Mouse (Mus musculus) liver, embryonic 14.5 days (tissue): ENCODE results near the gene Mast3. TPM values are rescaled to one million over a fixed set of nuclear protein-coding genes. Genes with fewer than 3 reads are reported as not detected.
"Not testable (repeated sequence)": the region's sequence is repeated elsewhere in the genome, so short reads cannot be mapped to it uniquely, and the experiment has no call there.

ENCODE experiments used
- ATAC-seq: fragments of 200-750 bp; cut with Nextera tagmentation; 2 replicates; pipeline ENCODE4 v1.8.0; 2017; ENCODE audit warnings: moderate number of reproducible peaks, mild to moderate bottlenecking, moderate library complexity; ENCODE audit not compliant: insufficient read depth
- DNase-seq, 3 experiments: peaks; one replicate each; pipeline ENCODE4 v3.0.0-alpha.2; 2012 to 2013; ENCODE audit warnings: low read depth in 3 of 3, low spot score in 3 of 3
- H3K27ac ChIP-seq: fragments of 300-500 bp; sonication (generic); 2 replicates; pipeline ENCODE4 v1.5.1; 2014; ENCODE audit warnings: moderate library complexity, mild to moderate bottlenecking, control low read depth, inconsistent platforms
- H3K27me3 ChIP-seq: fragments of 300-500 bp; sonication (generic); 2 replicates; pipeline ENCODE4 v1.6.1; 2014; ENCODE audit warnings: mild to moderate bottlenecking, low read length, moderate library complexity; ENCODE audit not compliant: control insufficient read depth, insufficient read depth
- H3K36me3 ChIP-seq: fragments of 300-500 bp; sonication (generic); replicated peaks from 2 replicates; pipeline ENCODE4 v1.6.1; 2014; ENCODE audit warnings: low read depth; ENCODE audit not compliant: control insufficient read depth, insufficient read depth
- H3K4me1 ChIP-seq, 2 experiments: fragments of 200-500 bp in 1 of 2; fragments of 300-500 bp in 1 of 2; sonication (generic) in 1 of 2; replicated peaks; 2 replicates each; pipeline ENCODE4 v1.6.1; 2012 to 2014; ENCODE audit warnings: antibody characterized with exemption in 1 of 2, inconsistent platforms in 1 of 2, low read length in 1 of 2; ENCODE audit not compliant: control insufficient read depth in 2 of 2, insufficient read depth in 2 of 2
- H3K4me2 ChIP-seq: fragments of 300-500 bp; sonication (generic); 2 replicates; pipeline ENCODE4 v1.6.1; 2014; ENCODE audit warnings: low read depth, mild to moderate bottlenecking, control low read depth, moderate library complexity
- H3K4me3 ChIP-seq, 2 experiments: fragments of 200-500 bp in 1 of 2; fragments of 300-500 bp in 1 of 2; sonication (generic) in 1 of 2; 2 replicates each; pipeline ENCODE4 v1.5.1; 2012 to 2014; ENCODE audit warnings: low read depth in 2 of 2, low read length in 2 of 2, mild to moderate bottlenecking in 2 of 2, control low read depth in 1 of 2, inconsistent platforms in 1 of 2, moderate library complexity in 1 of 2; ENCODE audit not compliant: insufficient read depth in 1 of 2
- H3K9ac ChIP-seq: fragments of 300-500 bp; sonication (generic); replicated peaks from 2 replicates; pipeline ENCODE4 v1.6.1; 2014; ENCODE audit warnings: mild to moderate bottlenecking, control low read depth, moderate library complexity
- H3K9me3 ChIP-seq: fragments of 300-500 bp; sonication (generic); 2 replicates; pipeline ENCODE4 v1.6.1; 2016; ENCODE audit warnings: low read length, mixed read lengths; ENCODE audit not compliant: control insufficient read depth
- CTCF ChIP-seq: IDR thresholded peaks from 2 replicates; pipeline ENCODE4 v1.5.1; 2016; ENCODE audit warnings: antibody characterized with exemption, low read depth, control low read depth
- EP300 ChIP-seq: IDR thresholded peaks from 2 replicates; pipeline ENCODE4 v1.6.1; 2016; ENCODE audit warnings: antibody characterized with exemption, low read depth
- WGBS: fragments of 180-500 bp; shearing (Covaris S2); extraction: QIAGEN DNeasy Blood & Tissue Kit; methylation state at CpG from one replicate; pipeline ENCODE4 v1.1.7; 2014; ENCODE audit not compliant: insufficient replicate concordance; 5-methylcytosine and 5-hydroxymethylcytosine counted together
- polyA plus RNA-seq, 2 experiments: library from polyadenylated mRNA; depleted of rRNA in 1 of 2; stranded (reverse) in 1 of 2; unstranded in 1 of 2; fragments of >200 nt; fragmentation: Nextera tagmentation in 1 of 2; extraction: Ambion mirVana in 1 of 2; gene quantifications; 2 replicates each; pipeline versions ENCODE4 v1.2.1 to v1.2.3; 2012 to 2014

Gene Mast3
- polyA plus RNA-seq, 2 experiments, result 5.4 to 11.1 TPM

DNA sequence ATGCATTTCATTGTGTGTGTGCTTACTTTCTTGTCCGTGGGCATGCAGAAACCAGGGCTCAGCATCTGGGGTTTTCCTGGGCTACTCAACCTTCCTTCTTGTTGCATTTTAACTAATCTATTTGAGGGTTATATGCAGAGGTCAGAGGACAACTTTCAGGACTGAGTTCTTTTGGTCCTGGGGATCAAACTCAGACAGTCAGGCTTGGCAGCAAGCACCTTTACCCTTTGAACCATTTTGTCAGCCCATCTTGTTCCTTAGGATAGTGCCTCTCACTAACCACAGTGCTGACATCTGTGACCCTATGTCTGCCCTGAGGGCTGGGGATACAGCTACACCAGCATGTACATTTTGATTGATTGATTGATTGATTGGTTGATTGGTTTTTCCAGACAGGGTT is 22.9 kb upstream of the Mast3 start:
- no peaks in the 10 kb centered on the region for H3K36me3 ChIP-seq
- WGBS, result 66% methylated on average over 1 of the region's 1 CpGs
- no peak overlapping the region for H3K4me2 ChIP-seq
- no peak overlapping the region for H3K27ac ChIP-seq
- DNase-seq (no peak), ATAC-seq (no peak)
- no peak overlapping the region for H3K9ac ChIP-seq
- H3K27me3 ChIP-seq, result no peaks in the 10 kb centered on the region
- no peak for TF ChIP-seq CTCF
- no peak for TF ChIP-seq EP300
- 0 out of 4 replicates have a peak, but pooled peaks cover 0 to 3% of the 10 kb centered on the region in 2 experiments for H3K4me1 ChIP-seq
- H3K9me3 ChIP-seq, result no peaks in the 10 kb centered on the region
- no peak overlapping the region for H3K4me3 ChIP-seq

DNA sequence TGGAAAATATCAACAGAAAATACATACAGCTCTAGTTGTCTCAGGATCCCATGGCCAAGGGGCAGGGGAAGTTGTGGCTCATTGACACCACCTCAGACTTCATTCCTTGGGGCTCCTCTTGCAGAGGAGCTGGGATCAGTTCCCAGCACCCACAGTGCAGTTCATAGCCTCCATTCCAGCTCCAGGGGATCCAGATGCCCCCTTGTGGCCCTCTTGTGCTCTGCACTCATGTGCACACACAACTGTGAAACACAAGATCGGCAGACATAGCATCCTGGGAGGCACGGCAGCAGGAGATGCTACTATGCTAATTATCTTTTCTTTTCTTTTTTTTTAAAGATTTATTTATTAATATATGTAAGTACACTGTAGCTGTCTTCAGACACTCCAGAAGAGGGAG is 22.2 kb upstream of the Mast3 start:
- H3K9ac ChIP-seq, result no peak overlapping the region
- WGBS, result 90% methylated on average over 2 of the region's 2 CpGs

DNA sequence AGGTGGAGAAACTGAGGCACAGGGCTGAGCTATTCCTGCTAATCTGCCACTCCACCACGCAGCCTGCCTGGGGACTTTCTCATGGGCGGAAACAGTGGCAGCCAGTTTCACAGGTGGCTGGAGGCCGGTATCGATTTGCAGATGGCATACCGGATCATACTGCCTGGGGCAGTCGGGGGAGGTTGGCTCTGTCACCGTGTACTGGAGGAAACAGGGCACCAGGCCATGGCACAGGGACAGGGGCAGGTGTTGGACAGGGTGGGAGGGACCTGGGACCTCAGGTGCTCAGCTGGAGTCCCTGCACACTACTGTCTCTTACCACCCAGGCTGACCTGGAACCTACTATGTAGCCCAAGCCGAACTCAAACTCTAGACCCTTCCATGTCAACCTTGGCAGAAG is 21.0 kb upstream of the Mast3 start:
- Histone ChIP-seq H3K27me3 (no peaks in the 10 kb centered on the region), H3K9me3 (no peaks in the 10 kb centered on the region), H3K4me3 (no peak overlapping the region), H3K4me2 (no peak overlapping the region), H3K27ac (no peak overlapping the region), H3K9ac (no peak overlapping the region), H3K4me1 (peaks cover 3 to 5% of the 10 kb centered on the region in 2 experiments; a peak in 2 of 4 replicates), H3K36me3 (no peaks in the 10 kb centered on the region)
- ATAC-seq (no peak), DNase-seq (no peak)
- TF ChIP-seq EP300 (no peak), CTCF (no peak)
- 73% methylated on average over 8 of the region's 8 CpGs for WGBS

More for the DNA sequence above, 22.2 kb upstream of the Mast3 start:
- no peaks in the 10 kb centered on the region for H3K9me3 ChIP-seq
- TF ChIP-seq CTCF (peak; percentile 67), EP300 (no peak)
- DNase-seq (no peak), ATAC-seq (no peak)
- H3K4me3 ChIP-seq, result no peak overlapping the region
- no peaks in the 10 kb centered on the region for H3K36me3 ChIP-seq
- no peak overlapping the region for H3K4me2 ChIP-seq
- H3K27ac ChIP-seq, result no peak overlapping the region
- peaks cover under 1 to 3% of the 10 kb centered on the region in 2 experiments; a peak in 1 of 4 replicates for H3K4me1 ChIP-seq
- no peaks in the 10 kb centered on the region for H3K27me3 ChIP-seq

DNA sequence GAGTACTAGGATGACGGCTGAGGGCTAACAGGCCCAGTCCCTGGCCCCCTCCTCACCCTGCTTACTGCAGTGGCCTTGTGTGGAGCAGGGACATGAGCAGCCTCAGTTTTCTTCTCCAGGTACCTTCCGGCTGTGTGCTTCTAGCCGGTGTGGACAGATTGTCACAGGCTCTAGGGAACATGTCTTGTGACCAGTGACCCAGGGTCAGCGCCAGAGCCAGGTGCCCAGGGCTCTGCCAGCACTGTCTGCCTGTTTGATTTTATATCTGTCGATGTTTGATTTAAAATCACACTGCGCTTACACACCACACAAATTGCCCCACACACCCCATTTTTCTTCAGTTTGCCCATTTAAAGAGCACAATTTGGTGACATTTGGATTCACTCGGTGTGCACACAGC is 18.9 kb upstream of the Mast3 start:
- TF ChIP-seq CTCF (no peak), EP300 (no peak)
- no peak overlapping the region for H3K27ac ChIP-seq
- 80% methylated on average over 7 of the region's 7 CpGs for WGBS

DNA sequence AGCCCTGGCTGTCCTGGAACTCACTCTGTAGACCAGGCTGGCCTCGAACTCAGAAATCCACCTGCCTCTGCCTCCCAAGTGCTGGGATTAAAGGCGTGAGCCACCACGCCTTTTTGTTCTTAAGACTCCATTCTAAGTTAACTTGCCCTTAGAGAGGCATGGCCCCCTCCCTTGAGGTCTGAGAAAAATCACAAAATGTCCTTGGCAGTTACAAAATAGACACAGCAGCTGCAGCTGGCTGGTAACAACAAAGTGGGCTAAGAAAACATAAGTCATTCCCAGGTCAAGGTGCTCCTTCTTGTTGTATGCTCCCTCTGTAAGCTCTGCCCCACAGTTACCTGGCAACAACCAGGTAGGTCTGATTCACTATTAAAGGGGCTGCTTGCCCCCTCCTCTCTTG is 17.7 kb upstream of the Mast3 start:
- not testable (repeated sequence) for DNase-seq, H3K4me2 ChIP-seq, H3K9ac ChIP-seq, H3K27me3 ChIP-seq, H3K36me3 ChIP-seq, H3K4me3 ChIP-seq, H3K9me3 ChIP-seq, H3K27ac ChIP-seq, ATAC-seq, H3K4me1 ChIP-seq
- WGBS, result 66% methylated on average over 2 of the region's 3 CpGs

More for the DNA sequence above, 18.9 kb upstream of the Mast3 start:
- H3K9ac ChIP-seq, result no peak overlapping the region
- H3K4me3 ChIP-seq, result no peak overlapping the region
- peaks cover 3 to 9% of the 10 kb centered on the region in 2 experiments; a peak in 3 of 4 replicates for H3K4me1 ChIP-seq
- ATAC-seq, result no peak
- H3K27me3 ChIP-seq, result peaks cover 8% of the 10 kb centered on the region; the same call in 1 of the 2 replicates
- no peak for DNase-seq
- no peaks in the 10 kb centered on the region for H3K36me3 ChIP-seq
- H3K4me2 ChIP-seq, result no peak overlapping the region
- H3K9me3 ChIP-seq, result no peaks in the 10 kb centered on the region
